Mouse (Mus musculus) olfactory bulb, adult 2 months (tissue): Measurements from ENCODE around the gene Abcc4.

Source experiments
- CTCF ChIP-seq: fragments of 200-500 bp; IDR thresholded peaks from 2 replicates; pipeline ENCODE4 v1.5.1; 2012; ENCODE audit warnings: low read depth, mild to moderate bottlenecking, low read length, moderate library complexity; ENCODE audit not compliant: insufficient read depth
- POLR2A ChIP-seq: fragments of 200-500 bp; IDR thresholded peaks from 2 replicates; pipeline ENCODE4 v1.6.1; 2012; ENCODE audit warnings: mild to moderate bottlenecking, low read depth, low read length, moderate library complexity; ENCODE audit not compliant: insufficient read depth

DNA sequence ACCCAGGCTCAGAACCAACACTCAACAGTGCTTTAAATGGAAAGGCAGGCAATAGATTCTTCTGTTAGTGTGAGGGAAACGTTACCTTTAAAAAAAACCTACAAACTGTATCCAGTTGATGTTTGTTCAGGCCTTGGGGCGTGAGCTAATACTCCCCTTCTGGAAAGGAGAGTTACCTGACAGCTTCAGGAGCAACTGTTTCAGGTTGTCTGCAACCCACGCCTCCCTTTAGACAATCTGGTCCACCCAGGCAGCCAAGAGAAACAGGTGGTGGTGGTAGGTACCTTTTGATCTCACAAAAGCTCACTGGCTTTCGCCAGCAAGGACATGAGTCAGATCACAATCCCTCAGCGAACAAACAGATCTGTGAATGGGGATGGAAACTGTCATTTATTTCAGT, 223.7 kb downstream of the Abcc4 start:
- TF ChIP-seq CTCF (no peak), POLR2A (no peak)
